Mouse (Mus musculus) limb, embryonic 12.5 days (tissue): ENCODE results near the gene Paqr4. TPM values are rescaled to one million over a fixed set of nuclear protein-coding genes. Genes with fewer than 3 reads are reported as not detected.

Source experiments
- ATAC-seq: fragments of 200-750 bp; cut with Nextera tagmentation; 2 replicates; pipeline ENCODE4 v1.8.0; 2017; ENCODE audit warnings: low read depth, moderate TSS enrichment; ENCODE audit not compliant: insufficient number of reproducible peaks, insufficient read depth, low FRiP score, low TSS enrichment
- H3K27ac ChIP-seq: fragments of 300-500 bp; sonication (generic); 2 replicates; pipeline ENCODE4 v1.5.1; 2016; ENCODE audit warnings: mild to moderate bottlenecking, moderate library complexity
- H3K27me3 ChIP-seq: fragments of 300-500 bp; sonication (generic); 2 replicates; pipeline ENCODE4 v1.6.1; 2016; ENCODE audit warnings: mild to moderate bottlenecking, moderate library complexity
- H3K36me3 ChIP-seq: fragments of 300-500 bp; sonication (generic); 2 replicates; pipeline ENCODE4 v1.6.1; 2016; ENCODE audit warnings: mild to moderate bottlenecking, moderate library complexity
- H3K4me1 ChIP-seq: fragments of 300-500 bp; sonication (generic); replicated peaks from 2 replicates; pipeline ENCODE4 v1.6.1; 2016
- H3K4me2 ChIP-seq: fragments of 300-500 bp; sonication (generic); 2 replicates; pipeline ENCODE4 v1.6.1; 2016; ENCODE audit warnings: mild to moderate bottlenecking, moderate library complexity
- H3K4me3 ChIP-seq: fragments of 300-500 bp; sonication (generic); replicated peaks from 2 replicates; pipeline ENCODE4 v1.5.1; 2016; ENCODE audit warnings: mild to moderate bottlenecking
- H3K9ac ChIP-seq: fragments of 300-500 bp; sonication (generic); replicated peaks from 2 replicates; pipeline ENCODE4 v1.6.1; 2016; ENCODE audit warnings: mild to moderate bottlenecking, moderate library complexity
- H3K9me3 ChIP-seq: fragments of 300-500 bp; sonication (generic); 2 replicates; pipeline ENCODE4 v1.6.1; 2016; ENCODE audit warnings: mild to moderate bottlenecking, moderate library complexity
- WGBS: fragments of 180-500 bp; shearing (Covaris S2); methylation state at CpG from one replicate; pipeline ENCODE4 v1.1.7; 2016; 5-methylcytosine and 5-hydroxymethylcytosine counted together
- polyA plus RNA-seq: library from polyadenylated mRNA; unstranded; fragments of >200 nt; fragmentation: Nextera tagmentation; extraction: Ambion mirVana; gene quantifications from 2 replicates; pipeline ENCODE4 v1.2.1, GENCODE M21; 2016

The Paqr4 gene
- polyA plus RNA-seq, result 11.6 and 13.6 TPM in 2 replicates

DNA sequence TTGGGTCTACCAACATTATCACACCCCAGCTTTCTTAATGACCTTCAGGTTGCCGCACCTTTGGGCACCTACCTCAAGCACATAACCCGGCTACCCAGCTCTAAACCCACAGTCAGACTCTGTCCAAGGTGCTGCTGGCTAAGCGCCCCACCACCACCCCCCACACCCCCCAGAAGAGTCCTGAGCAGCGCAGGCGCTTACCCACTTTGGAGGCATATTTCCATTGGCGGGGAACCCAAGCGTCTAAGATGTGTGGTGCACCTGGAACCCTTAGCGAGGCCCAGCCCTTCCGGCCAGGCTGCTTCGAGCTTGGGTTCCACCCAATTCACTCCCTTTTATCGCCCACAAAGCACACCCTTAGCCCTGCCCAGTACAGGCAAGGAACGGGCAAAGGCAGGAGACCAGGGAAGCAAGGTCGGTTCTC is at the start of gene Paqr4:
Gene Paqr4 (minus strand): TSS at position 270 of the 424 bp plus-strand sequence.
- Histone ChIP-seq H3K9me3 (no peaks in the 10 kb centered on the region), H3K36me3 (peaks cover 10% of the 10 kb centered on the region; the same call in 1 of the 2 replicates), H3K4me2 (peak within 1 kb of the TSS; percentile 97), H3K4me1 (peaks cover 37% of the 10 kb centered on the region), H3K27me3 (peaks cover 88% of the 10 kb centered on the region), H3K27ac (peak within 1 kb of the TSS; percentile 56), H3K9ac (peak within 1 kb of the TSS; percentile 67), H3K4me3 (peak within 1 kb of the TSS; percentile 67)
- WGBS, result 4% methylated on average over 13 of the region's 13 CpGs
- ATAC-seq, result peak; percentile 12; the same call in 1 of the 2 replicates

DNA sequence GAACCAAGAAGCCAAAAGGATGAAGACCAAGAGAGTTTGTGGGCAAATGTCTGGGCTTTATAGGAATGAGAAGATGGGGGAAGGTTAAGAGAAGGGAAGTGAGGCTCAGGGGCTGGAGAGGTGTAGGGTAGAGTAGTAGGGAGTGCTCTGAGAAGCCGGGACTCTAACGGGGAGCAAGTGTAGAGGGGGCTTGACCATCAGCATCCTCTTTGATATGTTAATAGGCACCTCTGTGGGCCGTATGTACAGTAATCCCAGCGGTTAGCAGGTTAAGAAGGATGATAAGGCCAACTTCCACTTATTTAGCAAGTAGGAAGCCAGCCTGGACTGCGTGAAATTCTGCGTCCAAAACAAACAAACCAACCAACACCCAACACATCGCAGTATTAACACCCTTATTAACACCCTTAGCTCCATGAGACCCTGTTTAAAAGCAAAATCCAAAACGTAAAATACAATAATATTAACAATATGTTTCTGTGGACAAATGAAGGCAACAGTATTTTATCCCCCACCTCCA is 49.1 kb upstream of the Paqr4 start:
- Histone ChIP-seq H3K9ac (peak overlapping the region; percentile 83), H3K4me3 (peak overlapping the region; percentile 45), H3K4me2 (peak overlapping the region; percentile 68), H3K27ac (peak overlapping the region; percentile 98), H3K36me3 (peaks cover 11% of the 10 kb centered on the region; the same call in 1 of the 2 replicates), H3K4me1 (peaks cover 39% of the 10 kb centered on the region), H3K27me3 (no peaks in the 10 kb centered on the region), H3K9me3 (no peaks in the 10 kb centered on the region)
- 14% methylated on average over 8 of the region's 8 CpGs for WGBS
- no peak for ATAC-seq

DNA sequence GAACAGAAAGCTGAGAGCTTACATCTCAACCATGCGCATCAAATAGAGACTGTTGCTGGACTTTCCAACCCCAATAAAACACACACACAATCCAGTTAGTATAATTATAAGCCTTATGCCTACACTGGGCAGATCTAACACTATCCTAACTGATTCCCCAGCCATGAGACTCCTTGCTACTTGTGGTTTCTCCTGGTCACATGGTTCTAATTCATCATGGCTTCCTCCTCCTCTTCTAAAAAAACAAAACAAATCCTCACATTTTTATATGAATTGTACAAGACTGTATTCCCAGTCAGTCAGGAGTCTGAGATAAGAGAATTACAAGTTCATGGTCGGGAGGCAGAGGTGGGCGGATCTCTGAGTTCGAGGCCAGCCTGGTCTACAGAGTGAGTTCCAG is 48.3 kb upstream of the Paqr4 start:
- Histone ChIP-seq H3K9me3 (no peaks in the 10 kb centered on the region), H3K4me2 (no peak overlapping the region), H3K4me1 (peaks cover 39% of the 10 kb centered on the region), H3K27me3 (no peaks in the 10 kb centered on the region), H3K9ac (no peak overlapping the region), H3K4me3 (no peak overlapping the region), H3K36me3 (peaks cover 10% of the 10 kb centered on the region; the same call in 1 of the 2 replicates), H3K27ac (no peak overlapping the region)
- 91% methylated on average over 4 of the region's 4 CpGs for WGBS
- ATAC-seq, result no peak

DNA sequence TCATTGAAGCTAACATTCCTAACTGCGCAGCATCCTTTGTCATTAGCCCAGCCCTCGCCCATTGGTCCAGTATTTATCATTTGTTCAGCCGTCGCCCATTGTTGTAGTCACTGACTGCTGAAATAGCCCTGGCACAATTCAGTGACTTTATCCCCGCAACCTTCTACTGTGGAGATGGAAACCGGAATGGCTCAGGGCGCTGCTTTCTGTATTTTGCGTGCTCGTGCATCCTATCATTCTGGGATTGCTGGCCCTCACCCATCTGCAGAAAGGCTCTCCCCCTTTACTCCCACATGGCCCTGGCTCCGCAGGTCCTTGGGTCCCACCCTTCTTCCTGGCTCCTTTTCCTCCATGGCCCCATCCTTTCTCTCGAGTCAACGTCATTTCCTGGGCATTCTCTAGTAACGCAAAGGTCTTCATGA is 45.9 kb upstream of the Paqr4 start:
- Histone ChIP-seq H3K36me3 (no peaks in the 10 kb centered on the region), H3K9me3 (no peaks in the 10 kb centered on the region), H3K4me3 (peak overlapping the region; percentile 67), H3K4me1 (peaks cover 28% of the 10 kb centered on the region), H3K4me2 (peak overlapping the region; percentile 73), H3K9ac (0 out of 2 replicates have a peak overlapping the region, but pooled peaks have one; percentile 12), H3K27me3 (no peaks in the 10 kb centered on the region), H3K27ac (peak overlapping the region; percentile 2; the same call in 1 of the 2 replicates)
- ATAC-seq, result no peak
- 19% methylated on average over 13 of the region's 13 CpGs for WGBS

DNA sequence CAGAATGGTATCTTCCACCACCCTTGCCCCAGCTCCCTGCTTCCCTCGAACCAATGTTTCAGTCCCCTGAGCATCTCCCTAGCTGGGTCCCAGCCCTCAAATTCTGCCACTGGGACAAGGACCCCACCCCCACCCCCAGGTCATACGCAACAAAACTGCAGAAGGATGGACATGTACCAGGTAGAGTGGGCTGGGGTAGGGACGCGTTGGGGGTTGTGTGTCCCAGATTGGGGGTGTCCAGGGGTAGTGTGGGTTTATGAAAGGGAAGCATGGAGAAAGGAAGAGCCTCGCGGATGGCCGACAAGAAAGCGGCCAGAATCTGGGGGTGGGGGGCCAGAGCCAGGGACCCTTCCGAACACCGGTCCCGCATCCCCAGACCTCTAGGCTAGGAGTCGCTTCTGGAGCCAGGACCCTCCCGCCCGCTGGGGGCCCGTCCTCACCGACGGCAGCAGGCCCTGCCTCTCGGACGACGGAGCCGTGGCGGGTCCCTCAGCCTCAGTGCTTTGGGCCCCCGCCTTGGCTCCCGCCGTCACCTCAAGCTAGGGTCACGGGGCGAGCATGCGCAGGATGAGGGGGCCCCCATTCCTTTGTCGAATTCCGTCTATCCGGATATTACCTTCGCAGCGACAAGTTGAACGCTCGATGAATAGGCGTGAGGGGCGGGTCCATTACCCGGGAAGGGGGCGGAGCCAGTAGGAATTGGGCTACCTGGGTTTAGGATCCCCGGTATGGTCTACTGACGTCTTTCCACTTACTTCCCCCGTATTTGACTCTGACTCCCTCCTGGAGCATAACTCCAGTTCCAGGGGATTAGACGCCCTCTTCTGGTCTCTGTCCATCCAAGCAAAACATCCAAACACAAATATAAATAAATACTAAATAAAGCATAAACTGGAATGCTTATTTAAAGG is 45.1 kb upstream of the Paqr4 start, which contains the start of gene Flywch2:
Gene Flywch2 (minus strand): TSS at position 521 of the 911 bp plus-strand sequence.
- Histone ChIP-seq H3K4me3 (peak within 1 kb of the TSS; percentile 67), H3K4me1 (peaks cover 22% of the 10 kb centered on the region), H3K36me3 (no peaks in the 10 kb centered on the region), H3K27me3 (no peaks in the 10 kb centered on the region), H3K27ac (peak within 1 kb of the TSS; percentile 78), H3K4me2 (peak within 1 kb of the TSS; percentile 73), H3K9ac (peak within 1 kb of the TSS; percentile 76), H3K9me3 (no peaks in the 10 kb centered on the region)
- WGBS, result 2% methylated on average over 43 of the region's 43 CpGs
- ATAC-seq, result peak; percentile 87

DNA sequence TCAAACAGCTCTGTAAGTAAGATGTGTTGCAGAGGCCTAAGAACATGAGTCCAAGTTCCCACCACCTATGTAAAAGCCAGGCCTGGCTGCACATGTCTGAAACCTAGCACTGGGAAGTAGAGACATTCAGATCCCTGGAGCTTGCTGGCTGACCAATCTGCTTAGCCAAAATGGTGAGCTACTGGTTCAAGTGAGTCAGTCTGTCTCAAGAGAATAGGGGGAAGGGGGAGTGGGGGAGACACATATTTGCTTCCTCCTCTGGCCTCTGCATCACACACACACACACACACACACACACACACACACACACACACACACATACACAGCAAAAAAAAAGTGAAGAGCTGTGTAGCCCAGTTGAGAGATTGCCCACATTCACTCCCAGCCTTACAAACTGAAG is 42.7 kb upstream of the Paqr4 start:
- no peak overlapping the region for H3K9ac ChIP-seq
- peaks cover 16% of the 10 kb centered on the region for H3K36me3 ChIP-seq
- H3K4me3 ChIP-seq, result no peak overlapping the region
- no peaks in the 10 kb centered on the region for H3K27me3 ChIP-seq
- no peak for ATAC-seq
- H3K4me1 ChIP-seq, result peaks cover 9% of the 10 kb centered on the region
- no peaks in the 10 kb centered on the region for H3K9me3 ChIP-seq
- no peak overlapping the region for H3K4me2 ChIP-seq
- H3K27ac ChIP-seq, result no peak overlapping the region

DNA sequence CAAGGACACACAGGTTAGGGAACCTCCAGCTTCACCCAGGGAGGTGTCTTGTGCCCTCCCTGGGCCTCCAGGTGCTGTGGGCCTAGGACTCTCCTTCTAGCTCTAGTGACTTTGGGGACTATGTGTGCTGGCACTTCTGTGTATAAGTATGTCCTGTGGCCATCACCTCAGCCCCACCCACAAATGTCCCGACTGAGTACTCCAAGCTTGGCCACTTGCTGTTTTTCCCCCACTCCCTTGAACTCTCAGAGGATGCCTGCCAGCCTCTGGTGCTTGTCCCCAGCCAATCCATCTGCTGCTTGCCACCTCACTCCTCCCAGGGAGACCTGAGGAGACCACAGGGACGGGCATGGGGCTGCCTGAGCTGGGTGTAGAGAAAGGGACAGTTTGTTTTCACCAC is 37.8 kb upstream of the Paqr4 start:
- H3K4me3 ChIP-seq, result no peak overlapping the region
- no peak overlapping the region for H3K4me2 ChIP-seq
- no peak for ATAC-seq
- no peak overlapping the region for H3K27ac ChIP-seq
- H3K9ac ChIP-seq, result no peak overlapping the region
- H3K27me3 ChIP-seq, result no peaks in the 10 kb centered on the region
- no peaks in the 10 kb centered on the region for H3K9me3 ChIP-seq
- no peaks in the 10 kb centered on the region for H3K4me1 ChIP-seq
- peaks cover 25% of the 10 kb centered on the region for H3K36me3 ChIP-seq
- 56% methylated on average over 2 of the region's 2 CpGs for WGBS

DNA sequence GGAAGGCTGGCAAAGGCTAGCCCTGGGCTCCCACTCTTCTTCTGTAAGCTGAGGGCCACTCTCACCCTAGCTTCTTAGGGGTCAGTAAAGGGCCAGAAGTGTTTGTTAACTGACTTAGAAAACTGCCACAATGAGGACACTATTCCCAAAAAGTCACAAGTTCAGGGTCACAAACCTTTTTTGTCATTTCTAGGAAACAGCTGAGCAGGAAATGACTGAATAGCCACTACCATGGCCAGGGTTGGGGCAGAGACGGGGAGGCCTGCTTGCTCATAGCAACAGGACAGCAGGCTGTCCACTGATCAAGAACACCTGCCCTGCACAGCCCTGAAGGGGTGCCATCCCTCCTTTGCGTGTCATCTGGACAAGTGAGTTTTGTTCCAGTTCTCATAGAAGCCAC is 36.5 kb upstream of the Paqr4 start:
- Histone ChIP-seq H3K27ac (no peak overlapping the region), H3K27me3 (no peaks in the 10 kb centered on the region), H3K36me3 (peaks cover 25% of the 10 kb centered on the region), H3K4me3 (no peak overlapping the region), H3K9me3 (no peaks in the 10 kb centered on the region), H3K4me2 (no peak overlapping the region), H3K4me1 (no peaks in the 10 kb centered on the region), H3K9ac (no peak overlapping the region)
- no peak for ATAC-seq
- WGBS, result 83% methylated on average over 2 of the region's 2 CpGs

DNA sequence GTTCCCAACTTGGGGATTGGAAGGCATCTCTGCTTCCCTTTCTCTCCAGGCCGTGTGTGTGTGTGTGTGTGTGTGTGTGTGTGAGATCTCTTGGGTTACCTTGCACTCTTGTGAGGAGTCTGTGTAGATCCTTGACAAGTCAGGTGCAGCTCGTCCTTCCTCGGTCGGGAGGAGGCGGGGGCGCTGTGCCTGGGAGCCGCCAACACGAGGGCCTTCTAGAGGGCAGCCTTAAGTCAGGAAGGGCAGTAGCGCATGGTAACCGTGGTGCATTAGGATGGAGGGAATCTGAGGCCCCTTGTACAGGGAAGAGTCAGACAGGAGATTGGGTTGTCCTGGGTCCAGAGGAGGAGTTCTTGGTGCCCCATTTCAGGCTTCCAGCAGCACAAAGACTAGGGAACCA is 35.5 kb upstream of the Paqr4 start:
- H3K27me3 ChIP-seq, result no peaks in the 10 kb centered on the region
- 79% methylated on average over 10 of the region's 10 CpGs for WGBS
- no peak overlapping the region for H3K27ac ChIP-seq
- H3K4me1 ChIP-seq, result no peaks in the 10 kb centered on the region
- no peak for ATAC-seq
- no peak overlapping the region for H3K4me3 ChIP-seq
- no peak overlapping the region for H3K4me2 ChIP-seq
- H3K36me3 ChIP-seq, result peaks cover 25% of the 10 kb centered on the region
- no peak overlapping the region for H3K9ac ChIP-seq
- no peaks in the 10 kb centered on the region for H3K9me3 ChIP-seq

DNA sequence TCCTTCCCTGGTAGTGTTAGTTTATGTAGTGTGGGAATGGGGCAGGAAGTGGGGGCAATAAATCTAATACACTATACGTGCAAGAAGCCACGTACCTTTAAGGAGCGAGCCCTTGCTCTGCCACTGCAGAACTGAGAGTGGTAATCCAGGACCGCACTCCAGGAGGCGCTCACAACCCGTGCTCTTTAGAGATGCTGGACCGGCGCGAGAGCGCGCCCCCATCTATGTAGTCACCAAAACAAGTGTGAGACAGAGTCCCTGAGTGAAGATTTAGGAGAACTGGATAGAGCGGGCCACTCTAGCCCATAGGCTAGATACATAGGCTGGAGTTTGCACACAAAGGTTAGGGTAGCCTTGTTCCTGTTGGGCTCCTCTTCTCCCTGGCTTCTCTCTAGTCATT is 33.4 kb upstream of the Paqr4 start:
- peaks cover 7% of the 10 kb centered on the region for H3K4me1 ChIP-seq
- H3K36me3 ChIP-seq, result peaks cover 16% of the 10 kb centered on the region
- no peak overlapping the region; the same call in 1 of the 2 replicates for H3K27ac ChIP-seq
- ATAC-seq, result no peak
- no peaks in the 10 kb centered on the region for H3K27me3 ChIP-seq
- H3K9me3 ChIP-seq, result no peaks in the 10 kb centered on the region
- 3% methylated on average over 12 of the region's 12 CpGs for WGBS
- H3K9ac ChIP-seq, result no peak overlapping the region
- H3K4me2 ChIP-seq, result no peak overlapping the region
- no peak overlapping the region for H3K4me3 ChIP-seq

DNA sequence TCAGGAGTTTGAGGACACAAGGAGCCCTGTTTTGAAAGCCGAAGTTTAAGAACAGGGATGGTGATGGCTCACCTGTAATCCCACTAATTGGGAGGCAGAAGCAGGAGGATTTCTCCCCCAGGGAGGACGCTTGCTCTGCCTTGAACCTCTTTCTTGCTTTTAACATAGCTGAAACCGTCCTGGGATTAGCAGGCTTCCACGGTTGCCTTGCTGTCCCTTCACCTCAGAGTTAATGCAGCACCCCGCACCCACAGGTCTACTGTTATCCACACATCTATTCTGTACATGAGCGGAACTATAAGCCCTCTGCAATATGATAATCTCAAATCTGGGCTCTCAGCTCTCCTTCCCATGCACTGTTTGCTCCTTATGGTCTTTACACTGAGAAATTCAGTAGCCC is 33.0 kb upstream of the Paqr4 start:
- Histone ChIP-seq H3K36me3 (peaks cover 14% of the 10 kb centered on the region), H3K4me2 (no peak overlapping the region), H3K9ac (no peak overlapping the region), H3K4me1 (peaks cover 7% of the 10 kb centered on the region), H3K9me3 (no peaks in the 10 kb centered on the region), H3K27me3 (no peaks in the 10 kb centered on the region), H3K4me3 (no peak overlapping the region), H3K27ac (no peak overlapping the region; the same call in 1 of the 2 replicates)
- 71% methylated on average over 6 of the region's 6 CpGs for WGBS
- no peak for ATAC-seq
